Mouse (Mus musculus): ENCODE data around the gene Parm1.

DNA sequence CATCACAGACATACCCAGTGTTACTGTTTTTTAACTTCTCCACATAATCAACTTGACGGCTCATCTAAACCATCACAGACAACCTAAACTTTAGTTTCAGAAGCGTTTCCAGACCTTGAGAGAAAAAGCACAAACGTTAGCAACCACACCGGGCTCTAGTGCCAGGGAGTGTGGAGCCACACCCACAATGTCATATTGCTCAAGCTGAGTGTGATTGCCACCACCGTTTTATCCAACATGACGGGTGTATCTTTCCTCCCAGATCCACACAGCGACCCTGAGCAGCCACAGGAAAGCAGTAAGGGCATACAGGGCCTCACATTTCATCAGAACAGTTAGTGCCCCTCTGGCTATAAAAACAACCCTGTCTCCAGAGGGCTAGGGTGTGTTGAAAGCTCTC, 45.1 kb downstream of the Parm1 start:
- TF ChIP-seq POLR2A (IDR thresholded peaks at IDR 0.05; ENCODE audit: low read depth, low read length) (no peak), CTCF (conservative IDR thresholded peaks at IDR 0.05; ENCODE audit: insufficient read depth, insufficient read length, low read depth, low read length) (no peak)

All from kidney, adult 2 months (tissue).